Mouse (Mus musculus) MEL (cell line): ENCODE data around the gene Ank2.

Experiments used
- EP300 ChIP-seq, 2 experiments: IDR thresholded peaks; 2 replicates each; pipeline ENCODE4 v1.6.1; 2011; ENCODE audit warnings: improper control_type of control experiment in 2 of 2, low read length in 2 of 2, low read depth in 1 of 2, mild to moderate bottlenecking in 1 of 2
- MXI1 ChIP-seq: IDR thresholded peaks from 2 replicates; pipeline ENCODE4 v1.6.1; 2011; ENCODE audit warnings: mild to moderate bottlenecking, low read depth, low read length, improper control_type of control experiment
- POLR2A ChIP-seq, 2 experiments: IDR thresholded peaks; 2 replicates each; pipeline ENCODE4 v1.6.1; 2011 to 2012; ENCODE audit warnings: low read length in 2 of 2, mild to moderate bottlenecking in 2 of 2, control low read depth in 1 of 2, improper control_type of control experiment in 1 of 2, low read depth in 1 of 2, moderate library complexity in 1 of 2; ENCODE audit not compliant: control insufficient read depth in 1 of 2, insufficient read depth in 1 of 2, poor library complexity in 1 of 2
- USF1 ChIP-seq: IDR thresholded peaks from 2 replicates; pipeline ENCODE4 v1.6.1; 2014; ENCODE audit warnings: low read depth, mild to moderate bottlenecking, inconsistent platforms, low read length, improper control_type of control experiment, moderate library complexity

GRCm38 (mm10) chr3:127317641-127318040, 181.5 kb downstream of the Ank2 start:
- TF ChIP-seq POLR2A (IDR thresholded peaks at IDR 0.05; ENCODE audit: control insufficient read depth in 1 of 2, insufficient read depth in 1 of 2, low read depth in 1 of 2, low read length in 2 of 2, poor library complexity in 1 of 2), result no peak
- TF ChIP-seq EP300 (IDR thresholded peaks at IDR 0.05; ENCODE audit: low read depth in 1 of 2, low read length in 2 of 2), result peak in 1 of 2 experiments; percentile 32; a peak in 2 of 4 replicates
- 0 out of 2 replicates have a peak, but pooled peaks have one; percentile 43 for TF ChIP-seq USF1
- no peak for TF ChIP-seq MXI1
